Mouse (Mus musculus): Measurements from ENCODE around the gene Syce2. TPM values are rescaled to one million over a fixed set of nuclear protein-coding genes. Genes with fewer than 3 reads are reported as not detected.

Gene Syce2
- total and polyA plus RNA-seq, 3 experiments = 261 to 370 (median 319) TPM

DNA sequence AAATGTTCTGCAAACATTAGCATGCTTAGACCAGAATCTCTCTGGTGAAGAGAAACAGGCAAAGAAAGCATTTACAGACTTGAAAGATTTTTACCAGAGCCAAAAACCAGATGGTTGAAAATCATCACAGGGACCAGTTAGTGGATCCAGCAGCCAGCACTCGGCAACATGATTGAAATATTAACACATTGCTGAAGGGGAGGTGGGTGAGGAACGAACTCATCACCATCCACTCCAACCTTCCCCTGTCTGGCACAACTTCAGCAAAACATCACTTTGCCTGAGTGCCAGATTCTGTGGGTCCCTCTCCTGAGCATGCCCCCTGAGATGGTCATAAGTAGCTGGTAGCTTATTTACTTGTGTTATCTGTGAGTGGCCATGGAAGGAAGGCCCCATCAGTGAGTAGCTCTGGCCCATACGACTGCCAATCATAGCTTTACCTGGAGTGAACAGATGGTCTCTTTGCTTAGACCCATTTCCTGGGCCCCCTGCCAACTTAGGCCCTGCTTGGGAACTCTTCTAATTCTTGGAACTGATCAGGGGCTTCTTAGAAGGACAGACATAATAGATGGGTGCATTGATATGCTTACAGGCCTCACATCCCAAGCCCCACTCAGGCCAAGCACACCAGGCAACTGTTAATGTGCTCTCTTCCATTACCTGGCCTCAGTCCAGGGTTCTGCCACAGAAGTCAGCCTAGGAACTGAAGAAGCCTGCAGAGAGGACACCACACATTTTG is 5.6 kb downstream of the Syce2 start:
- no peaks in the 10 kb centered on the region for H3K27me3 ChIP-seq (ENCODE audit: insufficient read depth, low read length)
- H3K36me3 ChIP-seq (replicated peaks) = peaks cover 82% of the 10 kb centered on the region
- TF ChIP-seq GATA1 (IDR thresholded peaks at IDR 0.05; ENCODE audit: borderline replicate concordance, low read length) = no peak
- TF ChIP-seq GATA2 (IDR thresholded peaks at IDR 0.05; ENCODE audit: borderline replicate concordance, low read depth, low read length) = no peak
- TF ChIP-seq TAL1 (conservative IDR thresholded peaks at IDR 0.05; ENCODE audit: low read depth, low read length) = no peak
- no peak for TF ChIP-seq POLR2AphosphoS5 (IDR thresholded peaks at IDR 0.05; ENCODE audit: insufficient replicate concordance, low read depth, low read length)
- H3K4me1 ChIP-seq (ENCODE audit: insufficient read depth, low read depth, low read length) = peaks cover 57% of the 10 kb centered on the region
- no peak for DNase-seq (ENCODE audit: low spot score)
- no peaks in the 10 kb centered on the region for H3K9me3 ChIP-seq (replicated peaks)
- peak; percentile 19; the same call in 1 of the 2 replicates for ATAC-seq (ENCODE audit: extremely low read depth, insufficient number of reproducible peaks, low FRiP score, poor library complexity, severe bottlenecking)
- H3K4me3 ChIP-seq (ENCODE audit: low read depth, low read length) = no peak overlapping the region; the same call in 1 of the 2 replicates

DNA sequence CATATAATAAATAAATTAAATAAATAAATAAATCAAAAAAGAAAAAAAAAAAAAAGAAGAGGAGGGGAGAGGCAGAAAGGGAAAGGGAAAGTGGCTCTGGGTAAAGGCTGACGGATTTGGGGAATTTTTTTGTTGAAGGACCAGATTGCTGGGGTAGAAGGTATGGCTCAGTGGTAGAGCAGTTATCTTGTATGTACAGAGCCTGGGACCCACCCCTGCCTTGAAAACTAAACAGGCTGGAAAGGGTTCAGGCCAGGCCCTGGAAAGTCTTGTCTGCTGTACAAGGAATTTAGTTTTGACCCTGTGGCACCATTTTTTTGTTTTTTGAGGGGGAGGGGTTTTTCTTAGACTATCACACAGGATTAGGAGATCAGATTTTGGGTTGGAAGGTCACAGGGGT is 7.0 kb downstream of the Syce2 start:
- H3K36me3 ChIP-seq (replicated peaks) = peaks cover 83% of the 10 kb centered on the region

DNA sequence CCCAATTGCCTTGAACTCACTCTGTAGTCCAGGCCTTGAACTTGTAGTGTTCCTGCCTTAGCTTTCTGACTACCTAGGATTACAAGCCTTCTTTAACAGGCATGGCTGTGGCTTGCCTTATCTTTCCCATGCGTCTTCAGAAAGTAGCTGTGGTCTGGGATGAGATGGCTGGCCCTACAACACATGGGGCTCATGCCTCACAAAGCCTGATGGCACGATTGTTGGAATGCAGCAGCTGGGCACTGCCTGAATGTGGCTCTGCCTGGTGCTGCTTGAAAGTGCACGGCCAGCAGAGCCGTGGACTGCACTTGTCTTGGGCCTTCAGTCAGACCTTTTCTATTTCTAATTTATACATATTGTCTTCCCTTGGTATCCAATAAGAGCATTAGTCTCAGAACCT is 12.8 kb downstream of the Syce2 start:
- TF ChIP-seq CTCF (IDR thresholded peaks at IDR 0.05; ENCODE audit: low read depth, low read length) (no peak), TAL1 (conservative IDR thresholded peaks at IDR 0.05; ENCODE audit: low read depth, low read length) (no peak), POLR2AphosphoS5 (IDR thresholded peaks at IDR 0.05; ENCODE audit: insufficient replicate concordance, low read depth, low read length) (no peak), GATA1 (IDR thresholded peaks at IDR 0.05; ENCODE audit: borderline replicate concordance, low read length) (no peak), GATA2 (IDR thresholded peaks at IDR 0.05; ENCODE audit: borderline replicate concordance, low read depth, low read length) (no peak)
- Histone ChIP-seq H3K4me3 (ENCODE audit: low read depth, low read length) (no peak overlapping the region), H3K36me3 (replicated peaks) (peaks cover 90% of the 10 kb centered on the region), H3K9me3 (replicated peaks) (no peaks in the 10 kb centered on the region), H3K27me3 (ENCODE audit: insufficient read depth, low read length) (no peaks in the 10 kb centered on the region), H3K4me1 (ENCODE audit: insufficient read depth, low read depth, low read length) (peaks cover 27% of the 10 kb centered on the region)
- ATAC-seq (ENCODE audit: extremely low read depth, insufficient number of reproducible peaks, low FRiP score, poor library complexity, severe bottlenecking) (no peak), DNase-seq (ENCODE audit: low spot score) (no peak)

More for the DNA sequence above, 7.0 kb downstream of the Syce2 start:
- no peaks in the 10 kb centered on the region for H3K27me3 ChIP-seq (ENCODE audit: insufficient read depth, low read length)
- TF ChIP-seq CTCF (IDR thresholded peaks at IDR 0.05; ENCODE audit: low read depth, low read length) (no peak), POLR2AphosphoS5 (IDR thresholded peaks at IDR 0.05; ENCODE audit: insufficient replicate concordance, low read depth, low read length) (no peak), GATA1 (IDR thresholded peaks at IDR 0.05; ENCODE audit: borderline replicate concordance, low read length) (no peak), GATA2 (IDR thresholded peaks at IDR 0.05; ENCODE audit: borderline replicate concordance, low read depth, low read length) (no peak), TAL1 (conservative IDR thresholded peaks at IDR 0.05; ENCODE audit: low read depth, low read length) (no peak)
- ATAC-seq (ENCODE audit: extremely low read depth, insufficient number of reproducible peaks, low FRiP score, poor library complexity, severe bottlenecking) (no peak), DNase-seq (ENCODE audit: low spot score) (no peak)
- no peak overlapping the region for H3K4me3 ChIP-seq (ENCODE audit: low read depth, low read length)
- H3K4me1 ChIP-seq (ENCODE audit: insufficient read depth, low read depth, low read length) = peaks cover 49% of the 10 kb centered on the region
- H3K9me3 ChIP-seq (replicated peaks) = no peaks in the 10 kb centered on the region

DNA sequence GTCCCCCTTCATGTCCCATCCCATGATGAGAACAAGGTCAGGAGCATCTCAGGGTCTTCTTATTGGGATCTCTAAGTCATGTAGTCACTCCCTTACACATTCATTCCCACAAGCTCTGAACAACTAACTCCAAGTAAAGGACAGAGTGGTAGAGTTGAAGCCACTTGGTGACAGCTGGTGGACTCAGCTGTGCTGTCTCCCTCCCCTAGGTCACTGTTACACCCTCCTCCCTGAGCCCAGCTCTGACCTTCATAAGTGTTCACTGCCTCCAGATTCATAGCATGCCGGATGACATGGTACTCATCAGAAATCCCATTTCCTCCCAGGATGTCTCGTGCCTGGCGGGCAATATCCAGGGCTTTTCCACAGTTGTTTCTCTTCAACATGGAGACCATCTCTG is 16.4 kb downstream of the Syce2 start:
- H3K4me3 ChIP-seq (ENCODE audit: low read depth, low read length) = no peak overlapping the region
- H3K36me3 ChIP-seq (replicated peaks) = peaks cover 88% of the 10 kb centered on the region
- TF ChIP-seq GATA2 (IDR thresholded peaks at IDR 0.05; ENCODE audit: borderline replicate concordance, low read depth, low read length) = no peak
- no peak for TF ChIP-seq TAL1 (conservative IDR thresholded peaks at IDR 0.05; ENCODE audit: low read depth, low read length)
- no peak for TF ChIP-seq POLR2AphosphoS5 (IDR thresholded peaks at IDR 0.05; ENCODE audit: insufficient replicate concordance, low read depth, low read length)
- TF ChIP-seq GATA1 (IDR thresholded peaks at IDR 0.05; ENCODE audit: borderline replicate concordance, low read length) = no peak
- TF ChIP-seq CTCF (IDR thresholded peaks at IDR 0.05; ENCODE audit: low read depth, low read length) = no peak
- no peaks in the 10 kb centered on the region for H3K9me3 ChIP-seq (replicated peaks)
- ATAC-seq (ENCODE audit: extremely low read depth, insufficient number of reproducible peaks, low FRiP score, poor library complexity, severe bottlenecking) (no peak), DNase-seq (ENCODE audit: low spot score) (no peak)
- no peaks in the 10 kb centered on the region for H3K27me3 ChIP-seq (ENCODE audit: insufficient read depth, low read length)
- H3K4me1 ChIP-seq (ENCODE audit: insufficient read depth, low read depth, low read length) = peaks cover 40% of the 10 kb centered on the region

DNA sequence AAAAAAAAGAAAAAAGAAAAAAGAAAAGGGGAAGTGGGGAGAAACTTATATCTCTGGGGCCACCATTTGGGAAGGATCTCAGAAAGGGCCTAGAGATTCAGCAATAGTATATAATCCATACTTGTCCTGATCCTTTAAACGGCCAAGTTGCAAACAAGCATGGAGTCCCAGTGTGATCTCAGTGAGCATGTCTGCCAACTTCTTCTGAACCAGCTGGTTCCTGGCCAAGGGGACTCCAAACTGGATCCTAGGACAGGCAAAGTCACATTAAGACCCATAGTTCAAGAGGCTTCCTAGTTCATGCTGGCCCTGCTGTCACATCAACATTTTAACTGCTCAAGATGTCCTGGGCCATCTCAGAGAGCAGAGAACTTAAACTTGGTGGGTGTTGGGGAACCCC is 17.2 kb downstream of the Syce2 start:
- ATAC-seq (ENCODE audit: extremely low read depth, insufficient number of reproducible peaks, low FRiP score, poor library complexity, severe bottlenecking) (no peak), DNase-seq (ENCODE audit: low spot score) (no peak)
- H3K4me1 ChIP-seq (ENCODE audit: insufficient read depth, low read depth, low read length) = peaks cover 45% of the 10 kb centered on the region
- H3K4me3 ChIP-seq (ENCODE audit: low read depth, low read length) = no peak overlapping the region
- H3K27me3 ChIP-seq (ENCODE audit: insufficient read depth, low read length) = no peaks in the 10 kb centered on the region
- no peaks in the 10 kb centered on the region for H3K9me3 ChIP-seq (replicated peaks)
- peaks cover 81% of the 10 kb centered on the region for H3K36me3 ChIP-seq (replicated peaks)
- TF ChIP-seq GATA1 (IDR thresholded peaks at IDR 0.05; ENCODE audit: borderline replicate concordance, low read length) (no peak), TAL1 (conservative IDR thresholded peaks at IDR 0.05; ENCODE audit: low read depth, low read length) (no peak), POLR2AphosphoS5 (IDR thresholded peaks at IDR 0.05; ENCODE audit: insufficient replicate concordance, low read depth, low read length) (no peak), CTCF (IDR thresholded peaks at IDR 0.05; ENCODE audit: low read depth, low read length) (no peak), GATA2 (IDR thresholded peaks at IDR 0.05; ENCODE audit: borderline replicate concordance, low read depth, low read length) (no peak)

DNA sequence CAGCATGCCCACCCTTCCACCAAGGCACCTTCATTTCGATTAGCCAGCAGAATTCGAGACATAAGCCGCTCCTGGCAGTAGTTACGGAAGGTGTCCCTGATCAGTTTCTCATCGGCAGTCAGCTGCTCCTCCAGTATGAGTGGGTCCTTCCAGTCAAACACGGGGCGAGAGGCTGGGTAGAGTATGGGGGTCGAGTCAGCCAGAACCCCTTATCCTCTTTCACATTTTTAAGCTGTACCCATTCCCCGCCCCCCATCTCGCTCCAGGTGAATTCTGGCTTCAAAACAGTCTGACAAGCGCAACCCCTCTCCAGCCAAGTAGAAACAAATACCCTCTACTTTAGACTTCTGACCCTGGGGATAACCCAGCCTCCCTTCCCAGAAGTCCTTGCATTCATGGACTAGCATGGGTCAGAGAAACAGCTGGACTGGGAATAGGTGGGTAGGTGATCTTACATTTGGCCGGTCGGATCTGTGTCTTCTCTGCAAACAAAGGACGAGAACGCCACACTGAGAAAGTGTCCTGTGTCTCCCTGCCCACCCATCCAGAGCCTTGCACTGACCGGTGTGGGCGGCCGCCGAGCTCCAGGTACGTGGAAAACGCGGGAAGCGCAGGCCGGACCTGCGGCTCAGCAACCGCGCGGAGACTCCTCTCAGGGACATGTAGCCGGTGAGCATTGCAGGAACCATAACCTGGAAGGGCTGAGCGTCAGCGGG is 21.2 kb downstream of the Syce2 start:
- ATAC-seq (ENCODE audit: extremely low read depth, insufficient number of reproducible peaks, low FRiP score, poor library complexity, severe bottlenecking) (no peak), DNase-seq (ENCODE audit: low spot score) (no peak)
- H3K4me1 ChIP-seq (ENCODE audit: insufficient read depth, low read depth, low read length) = peaks cover 67% of the 10 kb centered on the region
- H3K27me3 ChIP-seq (ENCODE audit: insufficient read depth, low read length) = no peaks in the 10 kb centered on the region
- peaks cover 56% of the 10 kb centered on the region for H3K36me3 ChIP-seq (replicated peaks)
- no peak for TF ChIP-seq TAL1 (conservative IDR thresholded peaks at IDR 0.05; ENCODE audit: low read depth, low read length)
- no peak for TF ChIP-seq CTCF (IDR thresholded peaks at IDR 0.05; ENCODE audit: low read depth, low read length)
- TF ChIP-seq GATA1 (IDR thresholded peaks at IDR 0.05; ENCODE audit: borderline replicate concordance, low read length) = no peak
- no peak for TF ChIP-seq POLR2AphosphoS5 (IDR thresholded peaks at IDR 0.05; ENCODE audit: insufficient replicate concordance, low read depth, low read length)
- TF ChIP-seq GATA2 (IDR thresholded peaks at IDR 0.05; ENCODE audit: borderline replicate concordance, low read depth, low read length) = no peak
- peak overlapping the region; percentile 88 for H3K4me3 ChIP-seq (ENCODE audit: low read depth, low read length)
- no peaks in the 10 kb centered on the region for H3K9me3 ChIP-seq (replicated peaks)
